In the genomic region with DNA sequence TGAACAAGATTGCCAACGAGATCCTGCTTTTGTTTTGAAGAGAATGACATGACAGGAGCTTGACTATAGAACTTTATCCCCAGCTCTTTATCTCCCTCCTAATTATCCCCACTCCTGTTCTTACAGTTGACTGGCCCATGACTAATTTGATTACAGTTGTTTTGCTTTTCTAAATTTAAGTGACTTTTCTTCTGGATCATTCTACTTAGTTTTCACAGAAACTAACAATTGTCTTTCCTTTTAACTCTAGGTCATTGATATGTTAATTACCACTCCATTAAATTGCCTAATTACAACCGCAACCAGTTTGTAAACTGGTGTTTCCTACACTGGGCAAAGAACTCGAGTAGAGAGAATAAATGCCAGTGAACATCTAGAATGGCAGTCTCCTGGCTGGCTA, we compare ENCODE assay signal across 20 mouse cellular contexts.
DNase-seq lines count a peak whose midpoint lies in the region; ATAC-seq lines count a peak whose summit lies in the region.
"Had no signal": no experiment of that assay in that cellular context is flagged by ENCODE, and none has a peak within 500 bp of the region (broad histone marks: within the 10 kb centered on the region; RNA-seq: fewer than 3 reads in every experiment).

No protein-coding gene starts in this region.

- no peak overlapping the region for H3K27ac ChIP-seq in midbrain, embryonic 15.5 days
- no peak overlapping the region for H3K27ac ChIP-seq in midbrain, embryonic 14.5 days (replicated peaks; ENCODE audit: low read depth, low read length)
- no peak overlapping the region for H3K27ac ChIP-seq in forebrain, embryonic 14.5 days (ENCODE audit: low read depth, low read length)
- no peak overlapping the region for H3K27ac ChIP-seq in hindbrain, embryonic 15.5 days (replicated peaks)
- H3K27ac ChIP-seq: embryonic facial prominence, embryonic 10.5 days; heart, embryonic 10.5 days; limb, embryonic 15.5 days; liver, embryonic 15.5 days had no signal

- no peak overlapping the region for H3K9ac ChIP-seq in midbrain, embryonic 15.5 days
- H3K9ac ChIP-seq in midbrain, embryonic 14.5 days (replicated peaks; ENCODE audit: low read length), result no peak overlapping the region
- H3K9ac ChIP-seq in forebrain, embryonic 14.5 days (ENCODE audit: low read length), result no peak overlapping the region
- H3K9ac ChIP-seq in hindbrain, embryonic 15.5 days, result no peak overlapping the region
- H3K9ac ChIP-seq: limb, embryonic 15.5 days; liver, embryonic 15.5 days had no signal

- H3K36me3 ChIP-seq in midbrain, embryonic 15.5 days (replicated peaks), result no peaks in the 10 kb centered on the region
- H3K36me3 ChIP-seq in midbrain, embryonic 14.5 days (ENCODE audit: control insufficient read depth, insufficient read depth, low read length), result no peaks in the 10 kb centered on the region
- no peaks in the 10 kb centered on the region for H3K36me3 ChIP-seq in forebrain, embryonic 14.5 days (ENCODE audit: control insufficient read depth, insufficient read depth, low read length)
- no peaks in the 10 kb centered on the region for H3K36me3 ChIP-seq in hindbrain, embryonic 15.5 days
- H3K36me3 ChIP-seq: embryonic facial prominence, embryonic 10.5 days; heart, embryonic 10.5 days; limb, embryonic 15.5 days; liver, embryonic 15.5 days had no signal

- ATAC-seq in midbrain, embryonic 15.5 days (replicated peaks), result 0 out of 2 replicates have a peak, but pooled peaks have one; percentile 52
- no peak for ATAC-seq in midbrain, embryonic 14.5 days (ENCODE audit: low FRiP score, low TSS enrichment)
- peak; percentile 83 for ATAC-seq in forebrain, embryonic 14.5 days
- peak; percentile 81 for ATAC-seq in hindbrain, embryonic 15.5 days (ENCODE audit: low FRiP score, low read depth)

- 13% methylated on average over 3 of the region's 3 CpGs for WGBS in midbrain, embryonic 15.5 days
- 13% methylated on average over 3 of the region's 3 CpGs for WGBS in midbrain, embryonic 14.5 days
- 2% methylated on average over 3 of the region's 3 CpGs for WGBS in forebrain, embryonic 14.5 days
- 8% methylated on average over 3 of the region's 3 CpGs for WGBS in hindbrain, embryonic 15.5 days

- H3K4me2 ChIP-seq in midbrain, embryonic 15.5 days, result no peak overlapping the region
- no peak overlapping the region for H3K4me2 ChIP-seq in midbrain, embryonic 14.5 days (ENCODE audit: low read length)
- H3K4me2 ChIP-seq in forebrain, embryonic 14.5 days (ENCODE audit: low read length), result no peak overlapping the region
- no peak overlapping the region for H3K4me2 ChIP-seq in hindbrain, embryonic 15.5 days
- H3K4me2 ChIP-seq: limb, embryonic 15.5 days; liver, embryonic 15.5 days had no signal

- no peaks in the 10 kb centered on the region for H3K4me1 ChIP-seq in midbrain, embryonic 15.5 days
- no peaks in the 10 kb centered on the region for H3K4me1 ChIP-seq in midbrain, embryonic 14.5 days (ENCODE audit: control insufficient read depth, insufficient read depth, low read length)
- no peaks in the 10 kb centered on the region for H3K4me1 ChIP-seq in forebrain, embryonic 14.5 days (ENCODE audit: control insufficient read depth, insufficient read depth, low read length)
- H3K4me1 ChIP-seq in hindbrain, embryonic 15.5 days (replicated peaks), result no peaks in the 10 kb centered on the region
- H3K4me1 ChIP-seq: heart, embryonic 10.5 days; limb, embryonic 15.5 days; liver, embryonic 15.5 days had no signal

- no peaks in the 10 kb centered on the region for H3K27me3 ChIP-seq in midbrain, embryonic 15.5 days (replicated peaks)
- no peaks in the 10 kb centered on the region for H3K27me3 ChIP-seq in midbrain, embryonic 14.5 days (ENCODE audit: control insufficient read depth, insufficient read depth, low read length)
- H3K27me3 ChIP-seq in forebrain, embryonic 14.5 days (replicated peaks; ENCODE audit: control insufficient read depth, insufficient read depth, low read length), result peaks cover 22% of the 10 kb centered on the region
- 0 out of 2 replicates have a peak, but pooled peaks cover 2% of the 10 kb centered on the region for H3K27me3 ChIP-seq in hindbrain, embryonic 15.5 days
- H3K27me3 ChIP-seq: limb, embryonic 15.5 days; liver, embryonic 15.5 days had no signal

- no peak overlapping the region for H3K4me3 ChIP-seq in midbrain, embryonic 15.5 days
- no peak overlapping the region for H3K4me3 ChIP-seq in midbrain, embryonic 14.5 days (replicated peaks; ENCODE audit: low read depth, low read length)
- no peak overlapping the region for H3K4me3 ChIP-seq in forebrain, embryonic 14.5 days (ENCODE audit: low read depth, low read length)
- H3K4me3 ChIP-seq in hindbrain, embryonic 15.5 days, result no peak overlapping the region
- H3K4me3 ChIP-seq: embryonic facial prominence, embryonic 10.5 days; heart, embryonic 10.5 days; limb, embryonic 15.5 days; liver, embryonic 15.5 days had no signal

- H3K9me3 ChIP-seq in midbrain, embryonic 15.5 days, result no peaks in the 10 kb centered on the region
- no peaks in the 10 kb centered on the region for H3K9me3 ChIP-seq in midbrain, embryonic 14.5 days (ENCODE audit: control insufficient read depth, low read length)
- H3K9me3 ChIP-seq in forebrain, embryonic 14.5 days (replicated peaks; ENCODE audit: control insufficient read depth, low read length), result no peaks in the 10 kb centered on the region
- H3K9me3 ChIP-seq in hindbrain, embryonic 15.5 days, result no peaks in the 10 kb centered on the region
- H3K9me3 ChIP-seq: embryonic facial prominence, embryonic 10.5 days; heart, embryonic 10.5 days; limb, embryonic 15.5 days; liver, embryonic 15.5 days had no signal

- DNase-seq in midbrain, embryonic 14.5 days, result no peak
- DNase-seq in forebrain, embryonic 14.5 days (ENCODE audit: low spot score), result peak; percentile 80
- DNase-seq in retina, embryonic 14.5 days (ENCODE audit: low spot score), result peak; percentile 54
- no peak for DNase-seq in embryo, embryonic 9.5 days (ENCODE audit: extremely low spot score)
- no peak for DNase-seq in embryo, embryonic 11 days
- no peak for DNase-seq in heart, adult 9 months (ENCODE audit: low spot score in 2 of 2)
- DNase-seq: B cell, adult 2 months; cerebellum, adult 2 months; cerebellum, postnatal 36 days; gastrocnemius, postnatal 25 days; kidney, adult 18-20 months; kidney, postnatal 14 days; right cerebral cortex, adult 18-20 months; thymus, postnatal 14 days had no signal

Comparison
In these comparisons a context has a peak if more than half of its experiments do, and no peak if none do; other contexts are left out.
1. DNase-seq: peak in forebrain, embryonic 14.5 days (single experiment) and retina, embryonic 14.5 days (single experiment); none in midbrain, embryonic 14.5 days (single experiment), embryo, embryonic 9.5 days (single experiment), embryo, embryonic 11 days (single experiment) and heart, adult 9 months (0 of 2).